Mouse (Mus musculus) lung, adult 2 months (tissue): ENCODE results near the gene Tmem229b.

ENCODE experiments used
- CTCF ChIP-seq: fragments of 200-500 bp; IDR thresholded peaks from 2 replicates; pipeline ENCODE4 v1.5.1; 2011; ENCODE audit warnings: mild to moderate bottlenecking, low read length, control low read depth; ENCODE audit not compliant: insufficient read depth
- POLR2A ChIP-seq: fragments of 200-500 bp; IDR thresholded peaks from 2 replicates; pipeline ENCODE4 v1.6.1; 2011; ENCODE audit warnings: low read depth, mild to moderate bottlenecking, control low read depth, low read length, borderline replicate concordance; ENCODE audit errors: extremely low read depth

GRCm38 (mm10) chr12:79040201-79040827, 32.9 kb upstream of the Tmem229b start:
- no peak for TF ChIP-seq CTCF
- TF ChIP-seq POLR2A: no peak
